Mouse (Mus musculus): Measurements from ENCODE around the gene Doc2g. TPM values are rescaled to one million over a fixed set of nuclear protein-coding genes. Genes with fewer than 3 reads are reported as not detected.
"Not testable (repeated sequence)": the region's sequence is repeated elsewhere in the genome, so short reads cannot be mapped to it uniquely, and the experiment has no call there.

Doc2g gene
- polyA plus RNA-seq (2015; fragmentation: Nextera tagmentation; extraction: Ambion mirVana) = 6.0 and 6.7 TPM in 2 replicates

DNA sequence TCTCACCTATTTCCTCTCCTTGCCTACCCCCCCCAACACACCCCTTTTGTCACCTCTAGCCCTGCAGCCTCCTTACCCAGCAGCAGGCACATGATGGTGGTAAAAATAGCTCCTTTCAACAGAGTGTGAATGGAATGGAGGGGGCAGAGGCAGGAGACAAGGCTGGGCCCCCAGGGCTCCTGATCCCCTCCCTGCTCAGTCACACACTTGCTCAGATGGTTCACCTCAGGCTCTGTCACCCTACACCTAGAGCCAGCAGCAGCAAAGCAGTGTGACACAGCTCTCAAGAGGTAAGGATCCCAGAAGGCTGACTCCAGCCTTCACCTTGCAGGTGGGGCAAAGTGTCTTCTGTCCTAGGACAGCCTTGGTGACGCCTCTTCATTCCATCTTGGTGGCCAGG lies at the start of gene Doc2g:
Doc2g (plus strand) TSS at position 202 of the 400 bp plus-strand sequence.
- Histone ChIP-seq H3K27ac (replicated peaks) (no peak within 1 kb of the TSS), H3K9me3 (replicated peaks) (no peaks in the 10 kb centered on the region), H3K4me3 (replicated peaks) (no peak within 1 kb of the TSS), H3K4me1 (peaks cover 22% of the 10 kb centered on the region), H3K4me2 (no peak within 1 kb of the TSS), H3K27me3 (replicated peaks) (no peaks in the 10 kb centered on the region), H3K9ac (replicated peaks) (no peak within 1 kb of the TSS; the same call in 1 of the 2 replicates), H3K36me3 (peaks cover 25% of the 10 kb centered on the region)
- WGBS = 68% methylated on average over 1 of the region's 1 CpGs
- ATAC-seq (ENCODE audit: low FRiP score) = no peak

DNA sequence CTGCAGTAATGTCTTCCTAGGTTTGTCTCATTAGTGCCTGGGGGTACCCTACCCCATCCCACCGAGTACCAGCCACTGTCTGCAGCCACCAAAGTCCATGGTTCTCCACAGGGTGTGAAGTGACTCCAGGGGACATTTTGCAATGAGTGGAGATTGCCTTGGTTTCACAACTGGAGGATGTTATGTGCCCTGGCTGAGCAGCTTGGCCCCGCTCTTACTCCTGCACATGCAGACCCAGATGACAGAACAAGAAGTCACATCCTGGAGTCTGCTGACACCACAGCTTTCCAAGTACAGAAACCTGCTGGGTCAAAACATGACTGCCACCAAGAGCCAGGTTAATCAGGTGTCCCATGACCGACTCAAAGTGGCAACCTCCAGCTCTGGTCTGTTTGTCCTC lies 48.1 kb upstream of the Doc2g start:
- no peak for ATAC-seq (ENCODE audit: low FRiP score)
- H3K4me3 ChIP-seq (replicated peaks) = no peak overlapping the region
- no peaks in the 10 kb centered on the region for H3K27me3 ChIP-seq (replicated peaks)
- H3K9ac ChIP-seq (replicated peaks) = no peak overlapping the region
- H3K9me3 ChIP-seq (replicated peaks) = no peaks in the 10 kb centered on the region
- H3K4me2 ChIP-seq = no peak overlapping the region
- WGBS = 89% methylated on average over 3 of the region's 3 CpGs
- no peaks in the 10 kb centered on the region for H3K4me1 ChIP-seq
- no peak overlapping the region for H3K27ac ChIP-seq (replicated peaks)
- H3K36me3 ChIP-seq = no peaks in the 10 kb centered on the region

DNA sequence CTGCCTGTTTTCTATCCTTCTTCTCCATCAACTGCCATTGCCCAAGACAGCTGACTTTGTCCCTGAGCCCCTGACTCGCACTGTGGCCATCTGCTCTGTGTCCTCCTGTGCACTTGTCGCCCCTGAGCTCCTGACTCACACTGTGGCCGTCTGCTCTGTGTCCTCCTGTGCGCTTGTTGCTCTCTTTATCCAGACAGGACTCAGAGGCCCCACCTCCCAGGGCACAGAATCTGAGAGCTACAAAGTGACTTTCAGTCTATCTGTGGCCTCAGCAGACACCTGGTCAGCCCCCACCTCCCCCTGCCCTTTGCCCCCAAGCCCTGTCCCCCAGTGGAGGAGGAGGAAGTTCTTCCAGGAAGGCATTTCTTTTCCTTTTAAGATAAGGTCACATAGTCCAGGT lies 47.3 kb upstream of the Doc2g start:
- ATAC-seq (ENCODE audit: low FRiP score) = no peak

DNA sequence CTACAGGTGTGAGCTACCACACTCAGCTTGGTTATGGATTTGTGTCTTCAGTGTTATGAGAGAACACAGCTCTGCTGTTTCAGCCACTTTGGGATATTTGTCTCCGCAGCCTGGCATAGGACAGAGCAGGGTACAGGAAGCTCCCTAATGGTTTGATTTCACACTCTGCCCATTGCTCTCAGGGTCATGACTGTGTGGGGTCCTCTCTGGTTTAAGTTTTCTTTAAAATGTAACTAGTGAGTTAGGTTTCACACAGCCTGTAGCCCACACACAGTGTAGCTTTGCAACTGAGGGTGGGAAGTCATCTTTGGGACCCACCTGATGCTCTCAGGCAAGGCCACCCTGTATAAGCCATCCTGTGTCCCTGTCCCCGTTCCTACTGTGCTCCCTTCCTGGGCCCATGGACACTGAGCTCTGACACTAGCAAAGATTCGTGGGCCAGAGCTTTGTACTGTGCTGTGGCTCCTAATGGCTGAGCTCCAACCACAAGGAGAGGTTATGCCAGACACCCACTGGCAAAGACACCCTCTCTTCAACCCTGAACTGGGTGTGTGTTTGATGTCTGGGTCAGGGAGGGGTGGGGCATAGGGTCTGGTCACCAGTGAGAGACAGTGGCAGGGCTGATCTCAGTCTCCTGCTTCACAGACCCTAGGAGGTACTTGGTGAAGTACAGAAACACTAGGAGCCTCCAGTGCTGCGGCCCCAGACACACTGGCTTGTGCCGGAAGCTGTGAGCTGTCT lies 45.6 kb upstream of the Doc2g start:
- not testable (repeated sequence) for H3K27ac ChIP-seq (replicated peaks); H3K27me3 ChIP-seq (replicated peaks); H3K9me3 ChIP-seq (replicated peaks); H3K4me1 ChIP-seq; H3K4me2 ChIP-seq; ATAC-seq (ENCODE audit: low FRiP score); H3K4me3 ChIP-seq (replicated peaks); H3K9ac ChIP-seq (replicated peaks); H3K36me3 ChIP-seq
- 77% methylated on average over 5 of the region's 5 CpGs for WGBS

More for the DNA sequence above, 47.3 kb upstream of the Doc2g start:
- H3K4me2 ChIP-seq = no peak overlapping the region
- no peak overlapping the region for H3K9ac ChIP-seq (replicated peaks)
- no peak overlapping the region for H3K4me3 ChIP-seq (replicated peaks)
- H3K27me3 ChIP-seq (replicated peaks) = no peaks in the 10 kb centered on the region
- WGBS = 64% methylated on average over 4 of the region's 4 CpGs
- no peaks in the 10 kb centered on the region for H3K9me3 ChIP-seq (replicated peaks)
- no peak overlapping the region for H3K27ac ChIP-seq (replicated peaks)
- H3K36me3 ChIP-seq = no peaks in the 10 kb centered on the region
- no peaks in the 10 kb centered on the region for H3K4me1 ChIP-seq

DNA sequence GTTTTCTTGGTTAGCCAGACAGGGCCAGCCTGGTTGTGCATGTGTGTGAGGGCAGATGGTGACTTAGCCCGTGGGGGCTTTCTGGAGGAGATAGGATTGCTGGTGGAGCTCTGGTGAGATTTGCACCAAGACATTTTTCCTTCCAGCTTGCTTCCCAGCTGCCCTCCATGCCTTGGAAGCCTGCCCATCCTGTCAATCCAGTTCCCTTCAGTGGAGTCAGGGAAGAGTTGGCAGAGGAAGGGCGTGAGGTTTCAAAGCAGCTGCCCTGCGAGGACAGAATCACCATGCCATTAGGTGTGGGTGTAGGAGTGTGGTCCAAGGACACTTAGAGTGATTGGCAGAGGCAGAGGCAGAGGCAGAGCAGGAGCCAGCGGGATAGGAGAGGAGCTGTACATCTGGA lies 44.6 kb upstream of the Doc2g start, which contains the start of gene Aldh3b3:
Aldh3b3 (plus strand) TSS at position 176 of the 400 bp plus-strand sequence.
- no peak within 1 kb of the TSS for H3K4me2 ChIP-seq
- H3K4me3 ChIP-seq (replicated peaks) = no peak within 1 kb of the TSS
- H3K27me3 ChIP-seq (replicated peaks) = no peaks in the 10 kb centered on the region
- no peak for ATAC-seq (ENCODE audit: low FRiP score)
- no peaks in the 10 kb centered on the region for H3K9me3 ChIP-seq (replicated peaks)
- H3K4me1 ChIP-seq = no peaks in the 10 kb centered on the region
- no peak within 1 kb of the TSS for H3K9ac ChIP-seq (replicated peaks)
- WGBS = 74% methylated on average over 4 of the region's 4 CpGs
- no peaks in the 10 kb centered on the region for H3K36me3 ChIP-seq
- H3K27ac ChIP-seq (replicated peaks) = no peak within 1 kb of the TSS

DNA sequence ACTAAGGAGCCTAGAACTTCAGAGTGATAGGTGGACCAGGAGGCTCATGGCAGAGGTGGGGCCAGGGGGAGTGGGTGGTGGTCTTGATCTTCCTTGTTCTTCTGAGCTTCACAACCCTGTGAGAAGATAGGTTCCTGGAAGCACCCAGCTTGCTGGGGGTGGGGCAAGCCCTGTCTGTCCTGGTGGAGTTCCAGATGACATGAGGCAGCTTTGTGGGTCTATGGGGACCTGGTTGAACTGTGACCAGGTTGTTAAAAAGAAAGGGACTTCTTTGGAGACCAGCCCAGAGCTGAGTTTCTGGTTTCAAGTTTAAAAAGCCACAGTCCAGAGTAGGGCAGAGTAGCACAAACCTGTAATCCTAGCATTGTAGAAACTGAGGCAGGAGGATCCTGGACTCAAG lies 44.1 kb upstream of the Doc2g start:
- H3K4me1 ChIP-seq = no peaks in the 10 kb centered on the region
- no peaks in the 10 kb centered on the region for H3K36me3 ChIP-seq
- no peak overlapping the region for H3K4me2 ChIP-seq
- H3K27ac ChIP-seq (replicated peaks) = no peak overlapping the region
- no peaks in the 10 kb centered on the region for H3K27me3 ChIP-seq (replicated peaks)
- no peak overlapping the region for H3K9ac ChIP-seq (replicated peaks)
- no peak for ATAC-seq (ENCODE audit: low FRiP score)
- H3K4me3 ChIP-seq (replicated peaks) = no peak overlapping the region
- H3K9me3 ChIP-seq (replicated peaks) = no peaks in the 10 kb centered on the region

DNA sequence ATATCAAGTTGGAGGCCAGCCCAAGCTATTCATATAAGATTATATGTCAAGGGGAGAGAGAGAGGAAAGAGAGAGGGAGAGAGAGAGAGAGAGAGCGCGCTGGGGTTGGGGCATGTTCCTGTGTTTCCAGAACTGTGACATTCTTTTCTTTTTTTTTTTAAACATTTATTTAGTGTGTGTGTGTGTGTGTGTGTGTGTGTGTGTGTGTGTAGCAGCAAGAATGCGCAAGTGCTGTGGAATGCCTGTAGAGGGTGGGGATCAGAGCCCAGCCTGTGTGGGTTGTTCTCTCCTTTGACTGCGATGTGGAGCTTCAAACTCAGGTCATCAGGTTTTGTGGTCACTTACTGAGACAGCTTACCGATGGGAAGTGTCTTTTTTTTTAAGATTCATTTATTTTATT lies 42.9 kb upstream of the Doc2g start:
- Histone ChIP-seq H3K4me2 (no peak overlapping the region), H3K36me3 (no peaks in the 10 kb centered on the region), H3K27ac (replicated peaks) (no peak overlapping the region), H3K9me3 (replicated peaks) (no peaks in the 10 kb centered on the region), H3K27me3 (replicated peaks) (no peaks in the 10 kb centered on the region), H3K9ac (replicated peaks) (no peak overlapping the region), H3K4me1 (no peaks in the 10 kb centered on the region), H3K4me3 (replicated peaks) (no peak overlapping the region)
- ATAC-seq (ENCODE audit: low FRiP score) = no peak
- 83% methylated on average over 5 of the region's 5 CpGs for WGBS

DNA sequence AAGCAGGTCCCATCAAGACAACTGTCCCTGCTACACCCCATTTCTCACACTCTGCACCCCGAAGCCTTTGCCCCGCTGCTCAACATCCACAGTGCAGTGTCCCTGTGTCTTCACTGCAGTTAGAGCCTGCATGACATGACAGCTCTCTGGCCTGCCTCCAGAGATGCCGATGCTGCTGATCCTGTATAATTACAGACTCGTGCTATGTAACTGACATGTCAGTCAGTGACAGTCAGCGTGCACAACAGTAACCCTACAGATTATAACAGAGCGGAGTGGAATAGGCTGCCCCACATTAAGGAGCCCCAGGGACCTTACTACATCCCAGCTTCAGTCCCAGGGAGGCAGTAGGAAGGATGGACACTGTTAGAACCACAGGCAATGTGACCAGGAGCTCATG lies 41.3 kb upstream of the Doc2g start:
- 89% methylated on average over 6 of the region's 6 CpGs for WGBS
- H3K36me3 ChIP-seq; H3K27me3 ChIP-seq (replicated peaks); H3K4me3 ChIP-seq (replicated peaks); ATAC-seq (ENCODE audit: low FRiP score); H3K9me3 ChIP-seq (replicated peaks); H3K4me1 ChIP-seq; H3K4me2 ChIP-seq; H3K9ac ChIP-seq (replicated peaks); H3K27ac ChIP-seq (replicated peaks): not testable (repeated sequence)

DNA sequence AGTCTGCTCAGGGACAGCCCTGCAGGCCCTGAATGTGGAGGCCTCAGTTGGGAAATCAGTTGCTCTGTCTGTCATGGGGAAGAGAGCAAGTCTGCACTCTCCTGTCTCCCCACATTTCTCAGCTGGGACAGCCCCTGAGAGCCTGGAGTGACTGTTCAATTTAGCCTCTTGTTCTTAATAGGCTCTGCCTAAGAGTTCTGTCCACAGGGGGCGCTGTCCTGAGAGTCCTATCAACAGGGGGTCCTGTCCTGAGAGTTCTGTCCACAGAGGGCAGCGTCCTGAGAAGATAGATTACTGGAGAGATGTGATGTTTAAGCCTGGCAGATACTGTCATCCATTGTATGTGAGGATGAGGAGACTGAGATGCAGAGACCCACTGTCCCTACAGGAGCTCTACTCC lies 40.6 kb upstream of the Doc2g start:
- no peaks in the 10 kb centered on the region for H3K27me3 ChIP-seq (replicated peaks)
- H3K27ac ChIP-seq (replicated peaks) = no peak overlapping the region
- no peak overlapping the region for H3K4me3 ChIP-seq (replicated peaks)
- H3K9ac ChIP-seq (replicated peaks) = no peak overlapping the region
- H3K4me1 ChIP-seq = no peaks in the 10 kb centered on the region
- H3K9me3 ChIP-seq (replicated peaks) = no peaks in the 10 kb centered on the region
- H3K36me3 ChIP-seq = no peaks in the 10 kb centered on the region
- 23% methylated on average over 2 of the region's 2 CpGs for WGBS
- no peak for ATAC-seq (ENCODE audit: low FRiP score)
- no peak overlapping the region for H3K4me2 ChIP-seq

DNA sequence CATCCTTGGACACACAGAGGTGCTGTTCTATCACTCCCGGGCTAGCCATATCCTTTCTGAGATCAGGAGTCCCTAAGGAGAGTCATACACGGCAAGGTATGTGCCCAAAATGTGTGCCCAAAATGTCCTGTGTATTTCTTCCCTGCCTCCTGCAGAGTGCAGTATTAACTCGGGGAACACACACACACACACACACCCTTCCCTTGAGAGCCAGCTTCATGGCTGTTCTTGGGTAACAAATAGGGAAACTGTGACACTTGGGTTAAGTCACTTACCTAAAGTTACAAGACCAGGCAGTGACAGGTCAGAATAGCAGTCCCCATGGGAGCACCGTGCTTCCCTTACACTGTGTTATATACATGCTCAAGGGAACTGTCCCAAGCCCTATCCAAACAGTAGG lies 39.1 kb upstream of the Doc2g start:
- no peak overlapping the region for H3K9ac ChIP-seq (replicated peaks)
- H3K36me3 ChIP-seq = no peaks in the 10 kb centered on the region
- no peak overlapping the region for H3K4me2 ChIP-seq
- 77% methylated on average over 4 of the region's 4 CpGs for WGBS
- H3K9me3 ChIP-seq (replicated peaks) = no peaks in the 10 kb centered on the region
- no peak overlapping the region for H3K27ac ChIP-seq (replicated peaks)
- H3K4me1 ChIP-seq = no peaks in the 10 kb centered on the region
- no peak for ATAC-seq (ENCODE audit: low FRiP score)
- no peak overlapping the region for H3K4me3 ChIP-seq (replicated peaks)
- no peaks in the 10 kb centered on the region for H3K27me3 ChIP-seq (replicated peaks)

DNA sequence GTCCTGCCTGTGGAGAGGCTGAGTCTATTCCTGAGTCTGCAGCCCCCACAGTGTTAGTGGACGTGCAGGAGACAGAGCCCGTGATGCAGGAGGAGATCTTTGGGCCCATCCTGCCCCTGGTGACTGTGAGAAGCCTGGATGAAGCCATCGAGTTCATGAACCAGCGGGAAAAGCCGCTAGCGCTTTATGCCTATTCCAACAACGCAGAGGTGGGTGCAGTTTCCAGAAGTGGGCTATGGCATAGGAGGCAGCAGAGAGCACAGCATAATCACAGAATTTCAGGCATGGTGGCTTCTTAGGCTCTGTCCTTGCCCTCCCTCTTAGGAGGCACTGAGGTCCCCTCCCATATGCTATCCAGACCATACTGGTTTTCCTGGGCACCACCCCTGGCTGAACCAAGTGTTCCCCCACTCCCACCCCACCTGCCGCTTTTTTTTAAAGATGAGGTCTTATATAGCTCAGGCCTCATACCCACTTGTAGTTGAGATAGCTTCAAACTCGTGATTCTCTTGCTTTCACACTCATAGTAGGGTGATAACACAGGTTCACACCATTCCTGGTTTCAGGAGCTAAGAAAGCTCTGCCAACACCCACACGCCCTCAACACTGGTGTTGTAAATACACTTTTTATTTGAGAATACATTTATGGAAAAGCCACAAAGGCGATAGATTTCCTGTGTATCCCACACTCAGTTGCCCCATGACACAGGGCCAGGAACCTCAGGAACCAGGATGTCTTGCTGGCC lies 36.6 kb upstream of the Doc2g start:
- WGBS = 75% methylated on average over 11 of the region's 11 CpGs

DNA sequence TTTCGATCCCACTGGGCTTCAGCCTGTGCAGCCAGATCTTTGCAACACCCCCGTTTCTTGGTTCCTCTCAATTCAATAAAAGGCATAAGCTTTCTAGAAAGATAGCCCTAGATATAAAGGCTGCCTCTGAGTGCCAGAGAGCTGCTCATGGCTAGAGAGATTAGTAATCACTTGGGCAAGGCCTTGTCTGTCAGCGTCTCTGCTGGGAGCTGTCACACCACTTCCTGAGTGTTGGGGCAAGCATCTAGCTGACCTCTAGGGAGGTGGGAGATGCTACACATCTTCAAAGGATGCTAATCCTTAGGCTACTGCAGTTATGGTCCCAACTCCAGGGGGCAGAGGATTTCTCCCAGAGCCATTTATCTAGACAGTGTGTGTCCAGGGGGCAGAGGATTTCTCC lies 35.9 kb upstream of the Doc2g start:
- Histone ChIP-seq H3K36me3 (no peaks in the 10 kb centered on the region), H3K27me3 (replicated peaks) (no peaks in the 10 kb centered on the region), H3K4me2 (no peak overlapping the region), H3K9me3 (replicated peaks) (no peaks in the 10 kb centered on the region), H3K9ac (replicated peaks) (no peak overlapping the region), H3K4me3 (replicated peaks) (no peak overlapping the region), H3K27ac (replicated peaks) (no peak overlapping the region), H3K4me1 (no peaks in the 10 kb centered on the region)
- WGBS = 87% methylated on average over 3 of the region's 3 CpGs
- no peak for ATAC-seq (ENCODE audit: low FRiP score)

More for the DNA sequence above, 36.6 kb upstream of the Doc2g start:
- no peaks in the 10 kb centered on the region for H3K4me1 ChIP-seq
- H3K9ac ChIP-seq (replicated peaks) = no peak overlapping the region
- H3K9me3 ChIP-seq (replicated peaks) = no peaks in the 10 kb centered on the region
- H3K4me3 ChIP-seq (replicated peaks) = no peak overlapping the region
- no peak overlapping the region for H3K27ac ChIP-seq (replicated peaks)
- H3K4me2 ChIP-seq = no peak overlapping the region
- H3K27me3 ChIP-seq (replicated peaks) = no peaks in the 10 kb centered on the region
- no peak for ATAC-seq (ENCODE audit: low FRiP score)
- no peaks in the 10 kb centered on the region for H3K36me3 ChIP-seq
